Mouse (Mus musculus) megakaryocyte, embryonic 14.5 days (primary cell): ENCODE measurements around the gene 4921524J17Rik. TPM values are rescaled to one million over a fixed set of nuclear protein-coding genes. Genes with fewer than 3 reads are reported as not detected.
A peak's percentile ranks its signal among the peaks of the same experiment; 100 is the strongest.

ENCODE experiments used
- H3K27me3 ChIP-seq: replicated peaks from 2 replicates; pipeline ENCODE3; 2012; ENCODE audit warnings: inconsistent platforms
- H3K36me3 ChIP-seq: replicated peaks from 2 replicates; pipeline ENCODE3; 2012; ENCODE audit warnings: low read length, inconsistent platforms, mixed read lengths
- H3K4me1 ChIP-seq: 2 replicates; pipeline ENCODE4 v1.6.1; 2012; ENCODE audit warnings: inconsistent platforms
- H3K4me3 ChIP-seq: replicated peaks from 2 replicates; pipeline ENCODE3; 2012; ENCODE audit warnings: moderate library complexity, mild to moderate bottlenecking, inconsistent platforms
- H3K9me3 ChIP-seq: 2 replicates; pipeline ENCODE4 v1.6.1; 2012; ENCODE audit warnings: inconsistent platforms
- FLI1 ChIP-seq: IDR thresholded peaks from 2 replicates; pipeline ENCODE4 v1.6.1; 2012; ENCODE audit warnings: low read length, inconsistent platforms, mixed read lengths
- GATA1 ChIP-seq: IDR thresholded peaks from 3 replicates; pipeline ENCODE4 v1.6.1; 2012; ENCODE audit warnings: mixed read lengths, low read length, inconsistent platforms, borderline replicate concordance
- polyA plus RNA-seq: library from polyadenylated mRNA; stranded (reverse); fragments of >175 nt; gene quantifications from 2 replicates; pipeline ENCODE4 v1.2.3, GENCODE M21; 2012; ENCODE audit warnings: low replicate concordance; ENCODE audit not compliant: insufficient read depth

Gene 4921524J17Rik
- 34.8 TPM in 1 of 2 replicates, not detected in the other for polyA plus RNA-seq

- Histone ChIP-seq H3K4me3 (peak within 1 kb of the TSS; percentile 96), H3K27me3 (no peaks in the 10 kb centered on the region), H3K4me1 (peaks cover 44% of the 10 kb centered on the region), H3K36me3 (no peaks in the 10 kb centered on the region), H3K9me3 (peaks cover 3% of the 10 kb centered on the region; the same call in 1 of the 2 replicates)
- TF ChIP-seq FLI1, result no peak
- no peak for TF ChIP-seq GATA1
Observed at GRCm38 (mm10) chr8:85432168-85433016, at the start of gene 4921524J17Rik. Gene 4921524J17Rik, minus strand, starts transcription at chr8:85432833.

- no peak overlapping the region for H3K4me3 ChIP-seq
- no peaks in the 10 kb centered on the region for H3K36me3 ChIP-seq
- peaks cover 6% of the 10 kb centered on the region for H3K27me3 ChIP-seq
- H3K4me1 ChIP-seq, result peaks cover 7% of the 10 kb centered on the region
- H3K9me3 ChIP-seq, result peaks cover 6% of the 10 kb centered on the region
- TF ChIP-seq GATA1, result no peak
- TF ChIP-seq FLI1, result no peak
Observed at GRCm38 (mm10) chr8:85482427-85482826, 49.8 kb upstream of the 4921524J17Rik start.

GRCm38 (mm10) chr8:85481900-85482299 lies 49.3 kb upstream of the 4921524J17Rik start:
- H3K27me3 ChIP-seq, result peaks cover 6% of the 10 kb centered on the region
- TF ChIP-seq GATA1 (no peak), FLI1 (no peak)
- no peaks in the 10 kb centered on the region for H3K36me3 ChIP-seq
- H3K4me3 ChIP-seq, result peak overlapping the region; percentile 75
- peaks cover 7% of the 10 kb centered on the region for H3K4me1 ChIP-seq
- peaks cover 6% of the 10 kb centered on the region for H3K9me3 ChIP-seq

GRCm38 (mm10) chr8:85479710-85480109 lies 47.1 kb upstream of the 4921524J17Rik start:
- H3K4me1 ChIP-seq, result peaks cover 7% of the 10 kb centered on the region
- TF ChIP-seq FLI1, result no peak
- no peak for TF ChIP-seq GATA1
- H3K4me3 ChIP-seq, result no peak overlapping the region
- no peaks in the 10 kb centered on the region for H3K36me3 ChIP-seq
- H3K9me3 ChIP-seq, result 0 out of 2 replicates have a peak, but pooled peaks cover 2% of the 10 kb centered on the region
- peaks cover 6% of the 10 kb centered on the region for H3K27me3 ChIP-seq

- Histone ChIP-seq H3K27me3 (peaks cover 6% of the 10 kb centered on the region), H3K4me1 (peaks cover 7% of the 10 kb centered on the region), H3K9me3 (peaks cover 4% of the 10 kb centered on the region; the same call in 1 of the 2 replicates), H3K4me3 (no peak overlapping the region), H3K36me3 (no peaks in the 10 kb centered on the region)
- TF ChIP-seq FLI1, result no peak
- TF ChIP-seq GATA1, result no peak
Observed at GRCm38 (mm10) chr8:85478397-85478796, 45.8 kb upstream of the 4921524J17Rik start.

GRCm38 (mm10) chr8:85476970-85477545 lies 44.4 kb upstream of the 4921524J17Rik start:
- peaks cover 6% of the 10 kb centered on the region for H3K27me3 ChIP-seq
- no peaks in the 10 kb centered on the region for H3K36me3 ChIP-seq
- no peak overlapping the region for H3K4me3 ChIP-seq
- TF ChIP-seq FLI1 (no peak), GATA1 (no peak)
- peaks cover 4% of the 10 kb centered on the region; the same call in 1 of the 2 replicates for H3K9me3 ChIP-seq
- peaks cover 6% of the 10 kb centered on the region for H3K4me1 ChIP-seq

- Histone ChIP-seq H3K4me1 (no peaks in the 10 kb centered on the region; the same call in 1 of the 2 replicates), H3K27me3 (peaks cover 6% of the 10 kb centered on the region), H3K4me3 (no peak overlapping the region), H3K36me3 (no peaks in the 10 kb centered on the region), H3K9me3 (peaks cover 4% of the 10 kb centered on the region; the same call in 1 of the 2 replicates)
- TF ChIP-seq FLI1 (no peak), GATA1 (no peak)
Observed at GRCm38 (mm10) chr8:85474924-85475323, 42.3 kb upstream of the 4921524J17Rik start.

GRCm38 (mm10) chr8:85473246-85473645 lies 40.6 kb upstream of the 4921524J17Rik start:
- H3K27me3 ChIP-seq, result peaks cover 7% of the 10 kb centered on the region
- no peaks in the 10 kb centered on the region for H3K36me3 ChIP-seq
- H3K9me3 ChIP-seq, result peaks cover 4% of the 10 kb centered on the region; the same call in 1 of the 2 replicates
- H3K4me1 ChIP-seq, result no peaks in the 10 kb centered on the region; the same call in 1 of the 2 replicates
- TF ChIP-seq GATA1, result no peak
- H3K4me3 ChIP-seq, result no peak overlapping the region

- Histone ChIP-seq H3K27me3 (peaks cover 8% of the 10 kb centered on the region), H3K4me3 (no peak overlapping the region), H3K4me1 (no peaks in the 10 kb centered on the region; the same call in 1 of the 2 replicates), H3K9me3 (peaks cover 4% of the 10 kb centered on the region; the same call in 1 of the 2 replicates), H3K36me3 (no peaks in the 10 kb centered on the region)
- TF ChIP-seq FLI1, result no peak
- no peak for TF ChIP-seq GATA1
Observed at GRCm38 (mm10) chr8:85472800-85473199, 40.2 kb upstream of the 4921524J17Rik start.

- peaks cover 8% of the 10 kb centered on the region for H3K27me3 ChIP-seq
- H3K4me3 ChIP-seq, result no peak overlapping the region
- TF ChIP-seq FLI1 (no peak), GATA1 (no peak)
- H3K36me3 ChIP-seq, result no peaks in the 10 kb centered on the region
- H3K9me3 ChIP-seq, result peaks cover 4% of the 10 kb centered on the region; the same call in 1 of the 2 replicates
- no peaks in the 10 kb centered on the region for H3K4me1 ChIP-seq
Observed at GRCm38 (mm10) chr8:85470753-85471152, 38.1 kb upstream of the 4921524J17Rik start.
